10 mouse cellular contexts compared by ENCODE assay signal in the genomic region with DNA sequence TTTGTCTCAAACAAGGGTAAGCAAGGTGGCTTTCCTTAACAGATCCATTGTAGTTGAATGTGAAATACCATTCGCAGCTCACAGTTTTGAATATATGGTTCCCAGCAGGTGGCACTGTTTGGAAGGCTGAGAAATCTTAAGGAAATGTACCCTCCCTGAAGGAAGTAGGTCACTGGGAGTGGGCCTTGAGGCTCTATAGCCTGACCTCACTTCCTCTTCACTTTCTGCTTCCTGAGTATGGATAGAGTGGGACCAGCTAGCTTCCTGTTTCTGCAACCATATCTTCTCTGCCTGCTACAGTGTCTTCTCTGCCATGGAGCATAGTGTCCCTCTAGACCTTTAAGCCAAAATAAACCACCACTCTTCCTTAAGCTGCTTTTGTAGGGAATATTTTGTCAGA.
DNase-seq lines count a peak whose midpoint lies in the region; ATAC-seq and TF ChIP-seq lines count a peak whose summit lies in the region.
"Had no signal": no experiment of that assay in that cellular context is flagged by ENCODE, and none has a peak within 500 bp of the region (broad histone marks: within the 10 kb centered on the region; RNA-seq: fewer than 3 reads in every experiment).

No protein-coding gene starts in this region.

- peak; percentile 36 for TF ChIP-seq CTCF in liver, postnatal 0 days (IDR thresholded peaks at IDR 0.05; ENCODE audit: low read depth)

- H3K9me3 ChIP-seq in liver, postnatal 0 days (ENCODE audit: low read length): no peaks in the 10 kb centered on the region
- no peaks in the 10 kb centered on the region for H3K9me3 ChIP-seq in liver, embryonic 11.5 days (ENCODE audit: control insufficient read depth, low read length)
- H3K9me3 ChIP-seq in forebrain, embryonic 13.5 days (replicated peaks): no peaks in the 10 kb centered on the region
- H3K9me3 ChIP-seq: liver, embryonic 12.5 days had no signal

- 71% methylated on average over 1 of the region's 1 CpGs for WGBS in liver, postnatal 0 days (ENCODE audit: insufficient replicate concordance)
- WGBS in liver, embryonic 11.5 days: 74% methylated on average over 1 of the region's 1 CpGs
- 68% methylated on average over 1 of the region's 1 CpGs for WGBS in large intestine, adult 2 months
- 94% methylated on average over 1 of the region's 1 CpGs for WGBS in forebrain, embryonic 13.5 days

- H3K4me2 ChIP-seq in liver, postnatal 0 days (ENCODE audit: low read depth, low read length): no peak overlapping the region
- no peak overlapping the region for H3K4me2 ChIP-seq in liver, embryonic 11.5 days
- no peak overlapping the region for H3K4me2 ChIP-seq in forebrain, embryonic 13.5 days
- H3K4me2 ChIP-seq: liver, embryonic 12.5 days had no signal

- H3K27ac ChIP-seq in liver, postnatal 0 days (ENCODE audit: low read depth): no peak overlapping the region
- no peak overlapping the region for H3K27ac ChIP-seq in liver, embryonic 11.5 days (ENCODE audit: low read depth, low read length)
- H3K27ac ChIP-seq in forebrain, embryonic 13.5 days: no peak overlapping the region
- H3K27ac ChIP-seq: liver, embryonic 12.5 days had no signal

- DNase-seq in cerebellum, adult 11 months: no peak
- DNase-seq in liver, postnatal 0 days: no peak
- no peak for DNase-seq in liver, embryonic 11.5 days (ENCODE audit: low spot score)
- peak; percentile 18 for DNase-seq in large intestine, adult 2 months (ENCODE audit: low read depth, low spot score)
- peak; percentile 81 for DNase-seq in thymus, postnatal 0 days (ENCODE audit: low spot score)
- DNase-seq in cerebellum, adult 8-10 months: no peak

- ATAC-seq in cerebellum, adult (ENCODE audit: insufficient number of reproducible peaks, low FRiP score, low TSS enrichment): peak; percentile 49; the same call in 1 of the 2 replicates
- ATAC-seq in liver, postnatal 0 days: no peak
- no peak for ATAC-seq in liver, embryonic 11.5 days (replicated peaks; ENCODE audit: low FRiP score)
- ATAC-seq in forebrain, embryonic 13.5 days: no peak
- ATAC-seq: liver, embryonic 12.5 days had no signal

- H3K4me3 ChIP-seq in liver, postnatal 0 days (ENCODE audit: low read depth, low read length): no peak overlapping the region
- H3K4me3 ChIP-seq in liver, embryonic 11.5 days (ENCODE audit: low read depth, low read length): no peak overlapping the region
- no peak overlapping the region for H3K4me3 ChIP-seq in forebrain, embryonic 13.5 days
- H3K4me3 ChIP-seq: erythroblast, embryonic 14.5 days; liver, embryonic 12.5 days had no signal

- no peak overlapping the region for H3K9ac ChIP-seq in liver, postnatal 0 days (replicated peaks)
- no peak overlapping the region for H3K9ac ChIP-seq in liver, embryonic 11.5 days (ENCODE audit: low read depth, low read length)
- H3K9ac ChIP-seq in forebrain, embryonic 13.5 days: no peak overlapping the region
- H3K9ac ChIP-seq: liver, embryonic 12.5 days had no signal

- no peak for TF ChIP-seq EP300 in liver, postnatal 0 days (IDR thresholded peaks at IDR 0.05; ENCODE audit: low read depth)

- no peaks in the 10 kb centered on the region for H3K27me3 ChIP-seq in liver, postnatal 0 days (ENCODE audit: insufficient read depth, low read length)
- H3K27me3 ChIP-seq in liver, embryonic 11.5 days (replicated peaks; ENCODE audit: control insufficient read depth, insufficient read depth, low read length): no peaks in the 10 kb centered on the region
- H3K27me3 ChIP-seq in forebrain, embryonic 13.5 days: no peaks in the 10 kb centered on the region
- H3K27me3 ChIP-seq: liver, embryonic 12.5 days had no signal

- no peaks in the 10 kb centered on the region for H3K36me3 ChIP-seq in liver, postnatal 0 days (replicated peaks; ENCODE audit: insufficient read depth, low read length)
- H3K36me3 ChIP-seq in liver, embryonic 11.5 days (ENCODE audit: control insufficient read depth, insufficient read depth, low read length): no peaks in the 10 kb centered on the region
- no peaks in the 10 kb centered on the region for H3K36me3 ChIP-seq in forebrain, embryonic 13.5 days (ENCODE audit: poor library complexity, severe bottlenecking)
- H3K36me3 ChIP-seq: liver, embryonic 12.5 days had no signal

- H3K4me1 ChIP-seq in liver, postnatal 0 days (ENCODE audit: insufficient read depth): no peaks in the 10 kb centered on the region
- no peaks in the 10 kb centered on the region for H3K4me1 ChIP-seq in liver, embryonic 11.5 days (replicated peaks; ENCODE audit: control insufficient read depth, insufficient read depth, low read length)
- peaks cover 8% of the 10 kb centered on the region; the same call in 1 of the 2 replicates for H3K4me1 ChIP-seq in forebrain, embryonic 13.5 days
- H3K4me1 ChIP-seq: liver, embryonic 12.5 days had no signal

Comparison
In these comparisons a context has a peak if more than half of its experiments do, and no peak if none do; other contexts are left out.
1. DNase-seq: peak in large intestine, adult 2 months (single experiment) and thymus, postnatal 0 days (single experiment); none in cerebellum, adult 11 months (single experiment), liver, postnatal 0 days (single experiment), liver, embryonic 11.5 days (single experiment) and cerebellum, adult 8-10 months (single experiment).